Mouse (Mus musculus) heart, adult 2 months (tissue): ENCODE measurements around the gene Tmem110. TPM values are rescaled to one million over a fixed set of nuclear protein-coding genes. Genes with fewer than 3 reads are reported as not detected.

Experiments used
- DNase-seq, 2 experiments: peaks; one replicate each; pipeline ENCODE4 v3.0.0; 2021
- H3K27ac ChIP-seq: fragments of 200-600 bp; 2 replicates; pipeline ENCODE4 v1.8.1; 2022
- H3K27me3 ChIP-seq: fragments of 200-500 bp; 2 replicates; pipeline ENCODE4 v1.6.1; 2012; ENCODE audit warnings: mild to moderate bottlenecking, low read length, inconsistent platforms, mixed read lengths; ENCODE audit not compliant: control insufficient read depth, insufficient read depth
- H3K36me3 ChIP-seq: fragments of 200-500 bp; 2 replicates; pipeline ENCODE4 v1.6.1; 2012; ENCODE audit warnings: low read length, inconsistent platforms; ENCODE audit not compliant: control insufficient read depth, insufficient read depth
- H3K4me1 ChIP-seq: fragments of 200-500 bp; 2 replicates; pipeline ENCODE4 v1.6.1; 2011; ENCODE audit warnings: low read length; ENCODE audit not compliant: control insufficient read depth, insufficient read depth
- H3K4me3 ChIP-seq: fragments of 200-600 bp; 2 replicates; pipeline ENCODE4 v1.8.1; 2022
- H3K79me2 ChIP-seq: fragments of 200-500 bp; replicated peaks from 2 replicates; pipeline ENCODE4 v1.6.1; 2012; ENCODE audit warnings: mild to moderate bottlenecking, inconsistent platforms, low read length, moderate library complexity, mixed read lengths; ENCODE audit not compliant: control insufficient read depth, insufficient read depth
- H3K9ac ChIP-seq: fragments of 200-500 bp; 2 replicates; pipeline ENCODE4 v1.6.1; 2012; ENCODE audit warnings: low read depth, mild to moderate bottlenecking, control low read depth, inconsistent platforms, low read length, mixed read lengths
- CTCF ChIP-seq: fragments of 200-600 bp; IDR thresholded peaks from 2 replicates; pipeline ENCODE4 v1.8.1; 2022; ENCODE audit warnings: antibody characterized with exemption, mild to moderate bottlenecking, moderate library complexity
- EP300 ChIP-seq: fragments of 200-500 bp; IDR thresholded peaks from 2 replicates; pipeline ENCODE4 v1.6.1; 2011; ENCODE audit warnings: low read depth, low read length, control low read depth; ENCODE audit not compliant: insufficient read depth
- POLR2A ChIP-seq: fragments of 200-500 bp; IDR thresholded peaks from 2 replicates; pipeline ENCODE4 v1.6.1; 2011; ENCODE audit warnings: mild to moderate bottlenecking, low read depth, low read length, control low read depth; ENCODE audit not compliant: insufficient read depth
- WGBS: fragments of 180-500 bp; shearing (Covaris S2); methylation state at CpG from one replicate; pipeline ENCODE4 v1.1.7; 2018; 5-methylcytosine and 5-hydroxymethylcytosine counted together
- intact Hi-C: fragments of 180-260 bp; cut with DNase I; formaldehyde crosslinking; loops from one replicate; pipeline ENCODE4 v1.15.1; 2025
- polyA plus RNA-seq: library from polyadenylated mRNA; depleted of rRNA; stranded (reverse); fragments of >200 nt; gene quantifications from 2 replicates; pipeline ENCODE4 v1.2.3, GENCODE M21; 2012
- total RNA-seq, 2 experiments: library from RNA; stranded (reverse); gene quantifications; 2 replicates each; pipeline ENCODE4 v1.2.3; 2021

The Tmem110 gene
- total and polyA plus RNA-seq, 3 experiments, result 7.3 to 13.1 (median 9.4) TPM

DNA sequence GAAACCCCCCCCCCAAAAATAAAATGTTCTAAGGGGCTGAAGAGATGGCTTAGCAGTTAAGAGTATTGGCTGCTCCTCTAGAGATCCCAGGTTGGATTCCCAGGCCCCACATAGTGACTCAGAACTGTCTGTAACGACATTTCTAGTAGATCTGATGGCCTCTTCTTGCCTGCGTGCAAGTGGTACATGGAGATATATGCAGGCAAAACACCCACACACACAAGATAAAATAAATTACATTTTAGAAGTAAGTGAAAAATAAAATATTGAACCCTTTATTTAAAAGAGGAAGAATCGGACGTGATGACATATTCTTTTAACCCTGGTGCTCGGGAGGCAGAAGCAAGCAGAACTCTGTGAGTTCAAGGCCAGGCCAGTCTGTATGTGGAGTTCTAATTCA, 77.2 kb downstream of the Tmem110 start:
- H3K27me3 ChIP-seq, result no peaks in the 10 kb centered on the region
- no peak for DNase-seq
- no peak for TF ChIP-seq CTCF
- no peak overlapping the region for H3K9ac ChIP-seq
- WGBS, result 84% methylated on average over 5 of the region's 5 CpGs
- no peak overlapping the region for H3K27ac ChIP-seq
- H3K36me3 ChIP-seq, result no peaks in the 10 kb centered on the region
- intact Hi-C loops, result no loop called here
- H3K79me2 ChIP-seq, result no peaks in the 10 kb centered on the region
- no peak overlapping the region for H3K4me3 ChIP-seq
- H3K4me1 ChIP-seq, result no peaks in the 10 kb centered on the region

DNA sequence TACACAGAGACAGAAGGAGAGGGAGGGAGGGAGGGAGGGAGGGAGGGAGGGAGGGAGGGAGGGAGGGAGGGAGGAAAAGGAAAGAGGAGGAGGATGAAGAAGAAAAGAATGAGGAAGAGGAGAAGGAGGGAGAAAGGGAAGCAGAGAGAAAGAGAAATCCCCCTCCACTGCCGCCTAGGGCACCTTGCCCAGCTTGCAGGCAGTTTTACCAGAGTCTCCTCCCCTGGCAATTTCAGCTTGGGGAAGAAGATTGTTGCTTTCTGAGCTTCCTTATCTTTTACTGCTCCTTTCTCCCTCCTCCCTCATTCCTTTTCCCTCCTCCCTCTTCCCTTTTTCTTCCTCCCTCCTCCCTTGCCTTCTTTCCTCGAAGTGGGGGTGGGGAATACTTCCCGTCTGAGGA, 77.6 kb downstream of the Tmem110 start:
- H3K4me1 ChIP-seq, result no peaks in the 10 kb centered on the region
- no peaks in the 10 kb centered on the region for H3K36me3 ChIP-seq
- WGBS, result 37% methylated on average over 3 of the region's 3 CpGs
- H3K9ac ChIP-seq, result no peak overlapping the region
- H3K4me3 ChIP-seq, result no peak overlapping the region
- H3K27ac ChIP-seq, result no peak overlapping the region
- H3K27me3 ChIP-seq, result no peaks in the 10 kb centered on the region
- no peak for DNase-seq
- intact Hi-C loops, result no loop called here
- TF ChIP-seq EP300, result no peak
- TF ChIP-seq POLR2A, result no peak
- no peak for TF ChIP-seq CTCF
- no peaks in the 10 kb centered on the region for H3K79me2 ChIP-seq

- no peak overlapping the region for H3K27ac ChIP-seq
- H3K9ac ChIP-seq, result no peak overlapping the region
- intact Hi-C loops, result no loop called here
- WGBS, result 63% methylated on average over 8 of the region's 8 CpGs
- no peak for DNase-seq
- H3K4me3 ChIP-seq, result no peak overlapping the region
- H3K79me2 ChIP-seq, result no peaks in the 10 kb centered on the region
- no peaks in the 10 kb centered on the region for H3K27me3 ChIP-seq
- no peaks in the 10 kb centered on the region for H3K4me1 ChIP-seq
- no peaks in the 10 kb centered on the region for H3K36me3 ChIP-seq
- TF ChIP-seq CTCF (no peak), EP300 (no peak), POLR2A (no peak)
These were observed 78.9 kb downstream of the Tmem110 start for GRCm38 (mm10) chr14:30904307-30904706.

DNA sequence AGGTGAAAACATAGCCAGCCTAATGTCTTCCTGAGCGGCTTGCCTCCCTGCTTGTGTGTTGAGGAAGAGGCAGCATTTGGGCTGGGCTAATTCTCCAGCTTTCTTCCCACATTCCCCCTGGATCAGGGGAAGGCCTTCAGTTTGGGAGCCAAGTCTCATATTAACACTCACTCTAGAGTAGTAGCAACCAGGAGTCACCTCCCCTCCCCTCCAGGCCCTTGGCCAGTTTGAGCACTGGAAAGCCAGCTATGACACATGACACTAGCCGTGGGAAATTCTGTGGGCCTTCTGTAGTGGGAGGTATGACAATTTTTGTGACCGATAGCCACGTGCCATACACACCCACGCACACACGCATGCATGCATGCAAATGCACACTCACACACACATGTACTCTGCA, 80.6 kb downstream of the Tmem110 start:
- Histone ChIP-seq H3K9ac (no peak overlapping the region), H3K27ac (no peak overlapping the region), H3K27me3 (no peaks in the 10 kb centered on the region), H3K36me3 (no peaks in the 10 kb centered on the region), H3K4me3 (no peak overlapping the region), H3K4me1 (no peaks in the 10 kb centered on the region), H3K79me2 (no peaks in the 10 kb centered on the region)
- TF ChIP-seq CTCF, result no peak
- no peak for TF ChIP-seq POLR2A
- TF ChIP-seq EP300, result no peak
- DNase-seq, result no peak
- 75% methylated on average over 6 of the region's 6 CpGs for WGBS
- intact Hi-C loops, result no loop called here

- Histone ChIP-seq H3K4me1 (no peaks in the 10 kb centered on the region), H3K79me2 (no peaks in the 10 kb centered on the region), H3K9ac (no peak overlapping the region), H3K27me3 (no peaks in the 10 kb centered on the region), H3K36me3 (no peaks in the 10 kb centered on the region), H3K27ac (no peak overlapping the region), H3K4me3 (no peak overlapping the region)
- intact Hi-C loops, result no loop called here
- TF ChIP-seq POLR2A, result no peak
- TF ChIP-seq CTCF, result no peak
- TF ChIP-seq EP300, result no peak
- DNase-seq, result no peak
- WGBS, result 62% methylated on average over 3 of the region's 3 CpGs
These were observed 82.5 kb downstream of the Tmem110 start for GRCm38 (mm10) chr14:30907814-30908265.

DNA sequence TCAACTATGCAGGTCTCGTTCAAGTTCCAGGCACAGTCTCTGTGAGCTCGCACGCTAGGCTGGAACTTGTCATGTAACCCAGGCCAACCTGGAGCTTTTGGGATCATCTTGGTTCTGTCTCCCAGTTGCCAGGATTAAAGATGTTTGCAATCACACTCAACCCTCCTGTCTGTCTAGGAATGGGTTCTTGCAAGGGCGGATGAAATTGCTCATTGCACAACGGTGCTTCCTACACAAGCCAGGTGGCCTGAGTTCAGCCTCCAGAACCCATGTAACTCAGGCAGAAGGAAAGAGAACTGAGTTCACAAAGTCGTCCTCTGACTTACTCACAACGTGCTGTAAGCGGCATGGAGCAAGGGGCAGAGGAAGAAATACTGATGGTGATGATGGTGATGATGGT, 85.8 kb downstream of the Tmem110 start:
- Histone ChIP-seq H3K36me3 (no peaks in the 10 kb centered on the region), H3K27ac (no peak overlapping the region), H3K4me1 (no peaks in the 10 kb centered on the region), H3K9ac (no peak overlapping the region), H3K4me3 (no peak overlapping the region), H3K79me2 (no peaks in the 10 kb centered on the region), H3K27me3 (no peaks in the 10 kb centered on the region)
- TF ChIP-seq EP300, result no peak
- TF ChIP-seq CTCF, result no peak
- TF ChIP-seq POLR2A, result no peak
- no peak for DNase-seq
- WGBS, result 90% methylated on average over 8 of the region's 8 CpGs
- intact Hi-C loops, result no loop called here
